Mouse (Mus musculus) lung, embryonic 14.5 days (tissue): ENCODE measurements around the gene Agtrap. TPM values are rescaled to one million over a fixed set of nuclear protein-coding genes. Genes with fewer than 3 reads are reported as not detected.

Experiments
- ATAC-seq: fragments of 200-750 bp; cut with Nextera tagmentation; 2 replicates; pipeline ENCODE4 v1.8.0; 2017; ENCODE audit warnings: mild to moderate bottlenecking, moderate TSS enrichment, moderate library complexity; ENCODE audit not compliant: insufficient read depth
- DNase-seq: peaks from one replicate; pipeline ENCODE4 v3.0.0-alpha.2; 2015
- H3K27ac ChIP-seq: fragments of 300-500 bp; sonication (generic); 2 replicates; pipeline ENCODE4 v1.5.1; 2014; ENCODE audit warnings: low read depth, mild to moderate bottlenecking, moderate library complexity
- H3K27me3 ChIP-seq: fragments of 300-500 bp; sonication (generic); 2 replicates; pipeline ENCODE4 v1.6.1; 2014; ENCODE audit warnings: low read length, control low read depth; ENCODE audit not compliant: insufficient read depth
- H3K36me3 ChIP-seq: fragments of 300-500 bp; sonication (generic); 2 replicates; pipeline ENCODE4 v1.6.1; 2014; ENCODE audit warnings: control low read depth; ENCODE audit not compliant: insufficient read depth
- H3K4me1 ChIP-seq: fragments of 300-500 bp; sonication (generic); 2 replicates; pipeline ENCODE4 v1.6.1; 2014; ENCODE audit warnings: antibody characterized with exemption, control low read depth; ENCODE audit not compliant: insufficient read depth
- H3K4me2 ChIP-seq: fragments of 300-500 bp; sonication (generic); 2 replicates; pipeline ENCODE4 v1.6.1; 2014; ENCODE audit warnings: mild to moderate bottlenecking
- H3K4me3 ChIP-seq: fragments of 300-500 bp; sonication (generic); 2 replicates; pipeline ENCODE4 v1.5.1; 2014; ENCODE audit warnings: low read depth, low read length
- H3K9ac ChIP-seq: fragments of 300-500 bp; sonication (generic); 2 replicates; pipeline ENCODE4 v1.6.1; 2014
- H3K9me3 ChIP-seq: fragments of 300-500 bp; sonication (generic); 2 replicates; pipeline ENCODE4 v1.6.1; 2016; ENCODE audit warnings: low read depth, low read length, control low read depth
- CTCF ChIP-seq: IDR thresholded peaks from 2 replicates; pipeline ENCODE4 v1.5.1; 2016; ENCODE audit warnings: antibody characterized with exemption, low read depth
- WGBS: fragments of 180-500 bp; shearing (Covaris S2); extraction: QIAGEN DNeasy Blood & Tissue Kit; methylation state at CpG from one replicate; pipeline ENCODE4 v1.1.7; 2014; 5-methylcytosine and 5-hydroxymethylcytosine counted together
- polyA plus RNA-seq: library from polyadenylated mRNA; unstranded; fragments of >200 nt; fragmentation: Nextera tagmentation; extraction: Ambion mirVana; gene quantifications from 2 replicates; pipeline ENCODE4 v1.2.1, GENCODE M21; 2014

The Agtrap gene
- polyA plus RNA-seq, 1 experiment from 2014 or later, result 14.2 TPM

GRCm38 (mm10) chr4:148084261-148084714, 3.5 kb downstream of the Agtrap start:
- TF ChIP-seq CTCF, result no peak
- no peak overlapping the region for H3K4me2 ChIP-seq
- DNase-seq (peak; percentile 36), ATAC-seq (no peak)
- no peak overlapping the region for H3K9ac ChIP-seq
- WGBS, result 10% methylated on average over 7 of the region's 8 CpGs
- no peak overlapping the region for H3K27ac ChIP-seq
- H3K36me3 ChIP-seq, result peaks cover 16% of the 10 kb centered on the region; the same call in 1 of the 2 replicates
- no peaks in the 10 kb centered on the region for H3K9me3 ChIP-seq
- H3K4me1 ChIP-seq, result peaks cover 13% of the 10 kb centered on the region
- H3K27me3 ChIP-seq, result no peaks in the 10 kb centered on the region
- no peak overlapping the region for H3K4me3 ChIP-seq

- Histone ChIP-seq H3K27me3 (no peaks in the 10 kb centered on the region), H3K36me3 (peaks cover 17% of the 10 kb centered on the region; the same call in 1 of the 2 replicates), H3K4me2 (no peak overlapping the region), H3K9ac (no peak overlapping the region), H3K4me3 (no peak overlapping the region), H3K9me3 (no peaks in the 10 kb centered on the region), H3K4me1 (peaks cover 13% of the 10 kb centered on the region), H3K27ac (no peak overlapping the region)
- DNase-seq, result peak; percentile 32
- no peak for ATAC-seq
- TF ChIP-seq CTCF, result no peak
- WGBS, result 41% methylated on average over 21 of the region's 21 CpGs
Observed at GRCm38 (mm10) chr4:148083176-148083899, 4.5 kb downstream of the Agtrap start.

- H3K27me3 ChIP-seq, result no peaks in the 10 kb centered on the region
- H3K9me3 ChIP-seq, result no peaks in the 10 kb centered on the region
- no peak overlapping the region for H3K4me3 ChIP-seq
- TF ChIP-seq CTCF, result peak; percentile 73
- ATAC-seq (no peak), DNase-seq (peak; percentile 77)
- peaks cover 17% of the 10 kb centered on the region; the same call in 1 of the 2 replicates for H3K36me3 ChIP-seq
- peaks cover 13% of the 10 kb centered on the region for H3K4me1 ChIP-seq
- H3K4me2 ChIP-seq, result no peak overlapping the region
- H3K9ac ChIP-seq, result no peak overlapping the region
- no peak overlapping the region for H3K27ac ChIP-seq
- 46% methylated on average over 12 of the region's 12 CpGs for WGBS
Observed at GRCm38 (mm10) chr4:148082257-148083044, 5.4 kb downstream of the Agtrap start.

DNA sequence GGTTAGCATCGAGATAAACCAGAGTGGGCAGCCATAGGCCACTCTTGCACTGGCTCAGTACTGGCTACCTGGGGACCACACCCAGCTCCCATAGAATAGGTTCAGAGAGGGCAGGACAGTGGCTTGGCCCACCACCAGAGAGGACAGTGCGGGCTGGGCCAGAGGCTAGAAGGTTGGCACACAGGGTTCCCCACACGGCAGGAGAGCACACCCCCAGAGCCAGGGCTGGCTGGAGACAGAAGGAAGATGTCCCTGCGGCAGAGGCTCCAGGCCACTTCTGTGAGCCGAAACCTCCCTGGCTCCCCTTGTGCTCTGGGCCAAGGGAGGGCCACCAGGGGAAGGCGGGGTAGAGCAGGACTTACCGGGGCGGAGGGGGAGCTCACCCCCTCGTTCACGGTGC, 6.6 kb downstream of the Agtrap start:
- ATAC-seq, result no peak

GRCm38 (mm10) chr4:148080597-148080973, 7.2 kb downstream of the Agtrap start:
- no peak overlapping the region for H3K9ac ChIP-seq
- H3K4me1 ChIP-seq, result peaks cover 6% of the 10 kb centered on the region
- no peak for TF ChIP-seq CTCF
- no peak for DNase-seq
- no peak for ATAC-seq
- peaks cover 17% of the 10 kb centered on the region; the same call in 1 of the 2 replicates for H3K36me3 ChIP-seq
- H3K27ac ChIP-seq, result no peak overlapping the region
- H3K9me3 ChIP-seq, result no peaks in the 10 kb centered on the region
- WGBS, result 88% methylated on average over 1 of the region's 1 CpGs
- no peaks in the 10 kb centered on the region for H3K27me3 ChIP-seq
- no peak overlapping the region for H3K4me2 ChIP-seq
- H3K4me3 ChIP-seq, result no peak overlapping the region

More for the DNA sequence above, 6.6 kb downstream of the Agtrap start:
- peaks cover 17% of the 10 kb centered on the region; the same call in 1 of the 2 replicates for H3K36me3 ChIP-seq
- no peak for DNase-seq
- H3K27me3 ChIP-seq, result no peaks in the 10 kb centered on the region
- no peak for TF ChIP-seq CTCF
- H3K4me1 ChIP-seq, result peaks cover 6% of the 10 kb centered on the region
- no peak overlapping the region for H3K4me2 ChIP-seq
- 88% methylated on average over 10 of the region's 10 CpGs for WGBS
- H3K27ac ChIP-seq, result no peak overlapping the region
- H3K9ac ChIP-seq, result no peak overlapping the region
- H3K9me3 ChIP-seq, result no peaks in the 10 kb centered on the region
- H3K4me3 ChIP-seq, result no peak overlapping the region

GRCm38 (mm10) chr4:148079944-148080596, 7.8 kb downstream of the Agtrap start:
- WGBS, result 83% methylated on average over 8 of the region's 8 CpGs
- H3K36me3 ChIP-seq, result peaks cover 17% of the 10 kb centered on the region; the same call in 1 of the 2 replicates

More at GRCm38 (mm10) chr4:148079944-148080596, 7.8 kb downstream of the Agtrap start:
- no peak overlapping the region for H3K27ac ChIP-seq
- H3K4me1 ChIP-seq, result peaks cover 6% of the 10 kb centered on the region
- DNase-seq, result no peak
- no peaks in the 10 kb centered on the region for H3K27me3 ChIP-seq
- TF ChIP-seq CTCF, result no peak
- no peak for ATAC-seq
- H3K4me2 ChIP-seq, result no peak overlapping the region
- no peak overlapping the region for H3K4me3 ChIP-seq
- no peak overlapping the region for H3K9ac ChIP-seq
- H3K9me3 ChIP-seq, result no peaks in the 10 kb centered on the region
